Mouse (Mus musculus) C2C12 (cell line): ENCODE data around the gene Wipf3.

Experiments used
- CTCF ChIP-seq: IDR thresholded peaks from one replicate; pipeline ENCODE4 v1.5.1; 2011; ENCODE audit not compliant: control insufficient read depth, insufficient read depth, insufficient read length
- MYOD1 ChIP-seq: IDR thresholded peaks from one replicate; pipeline ENCODE4 v1.6.1; 2011; ENCODE audit warnings: low read depth; ENCODE audit not compliant: control insufficient read depth, insufficient read length

DNA sequence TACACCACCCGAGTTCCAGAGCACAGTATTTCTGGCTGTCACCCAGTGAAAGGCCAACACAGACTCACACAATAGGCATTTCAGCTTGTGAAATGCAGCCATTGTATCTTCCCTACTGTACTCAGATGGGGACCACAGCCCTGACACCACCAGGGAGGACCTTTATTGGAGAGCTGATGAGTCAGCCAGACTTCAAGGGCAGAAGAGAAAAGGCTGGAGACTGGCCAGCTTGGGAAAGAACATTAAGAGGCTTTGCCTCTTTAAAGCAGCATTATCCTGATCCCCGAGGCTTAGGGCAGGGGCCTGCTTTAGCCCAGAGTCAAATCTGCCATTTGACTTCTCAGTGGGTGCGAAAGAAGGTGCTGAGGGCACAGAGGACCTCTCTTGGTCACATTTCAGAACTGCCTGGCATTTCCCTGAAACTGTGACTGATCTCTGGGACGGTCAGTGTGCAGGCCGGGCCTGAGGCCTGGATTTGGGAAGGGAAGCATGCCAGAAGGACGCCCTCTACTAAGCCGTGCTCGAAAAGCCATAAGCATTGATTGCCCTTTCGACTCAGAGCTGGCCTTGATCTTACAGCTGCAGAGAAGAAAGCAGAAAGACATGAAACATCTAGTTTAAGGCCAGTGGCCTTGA, 111.0 kb downstream of the Wipf3 start:
- TF ChIP-seq CTCF (no peak), MYOD1 (no peak)
